ENCODE assay signal across 15 mouse cellular contexts in the genomic region with DNA sequence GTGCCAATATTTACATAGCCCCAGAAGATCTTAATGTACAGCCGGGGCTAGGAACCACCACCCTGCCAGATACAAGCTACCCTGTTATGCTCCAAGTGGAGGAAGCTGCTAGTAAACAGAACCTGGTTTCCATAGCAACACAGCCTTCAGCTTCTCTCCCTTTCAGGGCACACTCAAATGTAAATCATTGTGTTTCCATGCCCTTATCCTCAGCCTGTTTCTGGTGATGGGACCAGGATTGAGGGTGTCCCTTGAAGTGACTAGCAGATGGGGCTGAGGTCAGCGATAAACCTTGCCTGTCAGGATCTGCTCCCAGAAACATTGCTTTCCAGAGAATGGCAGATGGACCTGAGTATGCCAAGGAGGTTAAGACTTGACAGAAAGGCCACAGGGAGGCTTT. TPM values are rescaled to one million over a fixed set of nuclear protein-coding genes. Genes with fewer than 3 reads are reported as not detected.
DNase-seq lines count a peak whose midpoint lies in the region; ATAC-seq and TF ChIP-seq lines count a peak whose summit lies in the region.
"Had no signal": no experiment of that assay in that cellular context is flagged by ENCODE, and none has a peak within 500 bp of the region (broad histone marks: within the 10 kb centered on the region; RNA-seq: fewer than 3 reads in every experiment).

No protein-coding gene starts in this region.

- H3K9me3 ChIP-seq in limb, embryonic 14.5 days (ENCODE audit: control insufficient read depth, low read length) = no peaks in the 10 kb centered on the region
- no peaks in the 10 kb centered on the region for H3K9me3 ChIP-seq in limb, embryonic 10.5 days (replicated peaks)
- H3K9me3 ChIP-seq: neural tube, embryonic 12.5 days; stomach, embryonic 15.5 days had no signal

- H3K27ac ChIP-seq in limb, embryonic 14.5 days (replicated peaks; ENCODE audit: low read depth, low read length) = no peak overlapping the region
- H3K27ac ChIP-seq in limb, embryonic 10.5 days = no peak overlapping the region
- H3K27ac ChIP-seq: neural tube, embryonic 12.5 days; stomach, embryonic 15.5 days had no signal

- WGBS in limb, embryonic 14.5 days = 35% methylated on average over 2 of the region's 2 CpGs
- WGBS in limb, embryonic 10.5 days = 54% methylated on average over 2 of the region's 2 CpGs

- H3K36me3 ChIP-seq in limb, embryonic 14.5 days (ENCODE audit: control insufficient read depth, insufficient read depth, low read length) = no peaks in the 10 kb centered on the region
- H3K36me3 ChIP-seq in limb, embryonic 10.5 days = no peaks in the 10 kb centered on the region
- H3K36me3 ChIP-seq: neural tube, embryonic 12.5 days; stomach, embryonic 15.5 days had no signal

- H3K9ac ChIP-seq in limb, embryonic 14.5 days (ENCODE audit: low read depth, low read length, severe bottlenecking) = no peak overlapping the region
- H3K9ac ChIP-seq: neural tube, embryonic 12.5 days; stomach, embryonic 15.5 days had no signal

- 0 out of 2 replicates have a peak, but pooled peaks cover 3% of the 10 kb centered on the region for H3K4me1 ChIP-seq in limb, embryonic 14.5 days (ENCODE audit: control insufficient read depth, insufficient read depth, low read length)
- peaks cover 14% of the 10 kb centered on the region; the same call in 1 of the 2 replicates for H3K4me1 ChIP-seq in limb, embryonic 10.5 days
- H3K4me1 ChIP-seq: neural tube, embryonic 12.5 days; stomach, embryonic 15.5 days had no signal

- H3K4me2 ChIP-seq in limb, embryonic 14.5 days (replicated peaks; ENCODE audit: low read depth, low read length, severe bottlenecking) = no peak overlapping the region
- H3K4me2 ChIP-seq: neural tube, embryonic 12.5 days; stomach, embryonic 15.5 days had no signal

- no peak for ATAC-seq in limb, embryonic 14.5 days (ENCODE audit: low FRiP score, low read depth)

- DNase-seq in embryo, embryonic 10 days (ENCODE audit: low spot score) = peak; percentile 27
- DNase-seq in embryo, embryonic 10.5 days (ENCODE audit: low spot score) = no peak
- peak; percentile 36 for DNase-seq in limb, embryonic 14.5 days (ENCODE audit: low spot score)
- DNase-seq in limb, embryonic 10.5 days (ENCODE audit: low spot score) = no peak
- peak; percentile 14 for DNase-seq in cerebellum, adult 9-11 months
- DNase-seq in naive thymus-derived CD4-positive, alpha-beta T cell, adult 2 months (ENCODE audit: low read depth) = peak; percentile 9
- no peak for DNase-seq in lung, postnatal 10 days
- DNase-seq in gastrocnemius, postnatal 10 days = no peak
- DNase-seq: heart, postnatal 14 days; liver; lung, postnatal 4 days; right cerebral cortex, postnatal 14 days had no signal

- H3K4me3 ChIP-seq in limb, embryonic 14.5 days (replicated peaks; ENCODE audit: low read length) = no peak overlapping the region
- no peak overlapping the region for H3K4me3 ChIP-seq in limb, embryonic 10.5 days
- H3K4me3 ChIP-seq: erythroblast, embryonic 14.5 days; neural tube, embryonic 12.5 days; stomach, embryonic 15.5 days had no signal

- no peaks in the 10 kb centered on the region for H3K27me3 ChIP-seq in limb, embryonic 14.5 days (ENCODE audit: control insufficient read depth, insufficient read depth, low read length)
- no peaks in the 10 kb centered on the region for H3K27me3 ChIP-seq in limb, embryonic 10.5 days (ENCODE audit: low read depth, poor library complexity, severe bottlenecking)
- H3K27me3 ChIP-seq: neural tube, embryonic 12.5 days; stomach, embryonic 15.5 days had no signal

- no peak for TF ChIP-seq POLR2A in limb, embryonic 14.5 days (IDR thresholded peaks at IDR 0.05; ENCODE audit: borderline replicate concordance, extremely low read depth, insufficient read depth, insufficient read length)

RNA-seq across cellular contexts. Expression of gene Fam196b, which starts 41.5 kb away (rescaled TPM):
- polyA plus RNA-seq in limb, embryonic 14.5 days (2012; rRNA removed) = 2.2 and 2.5 TPM in 2 replicates
- polyA plus RNA-seq in limb, embryonic 14.5 days (2014; fragmentation: Nextera tagmentation; extraction: Ambion mirVana) = 1.1 and 1.5 TPM in 2 replicates
- polyA plus RNA-seq in limb, embryonic 10.5 days (2016; fragmentation: Nextera tagmentation; extraction: Ambion mirVana) = 0.25 and 0.54 TPM in 2 replicates
- under 1 TPM; 0.07 to 0.11 TPM for total RNA-seq in gastrocnemius, postnatal 10 days (2021)
- total RNA-seq: heart, postnatal 14 days had no signal
- polyA plus RNA-seq: erythroblast, embryonic 14.5 days had no signal

Comparison
In these comparisons a context has a peak if more than half of its experiments do, and no peak if none do; other contexts are left out.
1. DNase-seq: peak in embryo, embryonic 10 days (single experiment), limb, embryonic 14.5 days (single experiment), cerebellum, adult 9-11 months (single experiment) and naive thymus-derived CD4-positive, alpha-beta T cell, adult 2 months (single experiment); none in embryo, embryonic 10.5 days (single experiment), limb, embryonic 10.5 days (single experiment), lung, postnatal 10 days (single experiment) and gastrocnemius, postnatal 10 days (single experiment).